Mouse (Mus musculus): ENCODE results near the gene Pde4b. TPM values are rescaled to one million over a fixed set of nuclear protein-coding genes. Genes with fewer than 3 reads are reported as not detected.

Gene Pde4b
- polyA plus RNA-seq, 1 experiment from 2014 or later: 23.8 TPM

DNA sequence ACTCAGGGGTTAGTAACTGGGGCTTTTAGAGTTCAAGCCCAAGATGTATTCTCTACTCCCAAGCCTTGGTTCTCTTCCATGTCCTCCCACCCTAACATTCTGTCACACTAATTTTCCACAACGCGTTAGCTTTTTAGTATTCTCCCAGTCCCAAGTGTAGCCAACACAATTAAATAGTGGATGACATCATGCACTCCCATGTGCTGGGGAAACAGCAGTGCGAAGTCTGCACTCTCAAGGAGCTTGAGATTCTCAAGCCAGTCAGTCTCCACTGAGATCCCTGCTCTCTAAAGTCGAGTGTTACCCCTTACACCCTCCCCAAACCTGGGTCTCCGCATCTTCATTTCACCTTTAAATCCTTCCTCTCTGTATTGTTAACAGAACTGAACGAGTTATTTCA, 434.1 kb downstream of the Pde4b start:
- no peaks in the 10 kb centered on the region for H3K27me3 ChIP-seq
- no peaks in the 10 kb centered on the region for H3K36me3 ChIP-seq
- no peaks in the 10 kb centered on the region for H3K9me3 ChIP-seq
- WGBS: 72% methylated on average over 6 of the region's 6 CpGs
- no peak overlapping the region for H3K27ac ChIP-seq
- H3K9ac ChIP-seq (replicated peaks): no peak overlapping the region
- no peak for ATAC-seq
- no peak overlapping the region for H3K4me2 ChIP-seq (replicated peaks)
- no peaks in the 10 kb centered on the region for H3K4me1 ChIP-seq (replicated peaks)
- H3K4me3 ChIP-seq (replicated peaks): no peak overlapping the region

GRCm38 (mm10) chr4:102527361-102527760, 440.0 kb downstream of the Pde4b start:
- H3K36me3 ChIP-seq: no peaks in the 10 kb centered on the region
- H3K9me3 ChIP-seq: no peaks in the 10 kb centered on the region
- H3K27me3 ChIP-seq: no peaks in the 10 kb centered on the region
- no peak overlapping the region for H3K9ac ChIP-seq (replicated peaks)
- ATAC-seq: no peak
- 85% methylated on average over 7 of the region's 7 CpGs for WGBS
- no peak overlapping the region for H3K27ac ChIP-seq
- no peak overlapping the region for H3K4me2 ChIP-seq (replicated peaks)
- H3K4me3 ChIP-seq (replicated peaks): no peak overlapping the region
- H3K4me1 ChIP-seq (replicated peaks): peaks cover 11% of the 10 kb centered on the region

- Histone ChIP-seq H3K9ac (replicated peaks) (no peak overlapping the region), H3K36me3 (no peaks in the 10 kb centered on the region), H3K27ac (no peak overlapping the region), H3K27me3 (no peaks in the 10 kb centered on the region), H3K4me1 (replicated peaks) (peaks cover 26% of the 10 kb centered on the region), H3K4me3 (replicated peaks) (no peak overlapping the region), H3K4me2 (replicated peaks) (no peak overlapping the region), H3K9me3 (no peaks in the 10 kb centered on the region)
- 93% methylated on average over 4 of the region's 4 CpGs for WGBS
- ATAC-seq: no peak
Measured at GRCm38 (mm10) chr4:102530797-102531196, 443.5 kb downstream of the Pde4b start.

GRCm38 (mm10) chr4:102531729-102532128, 444.4 kb downstream of the Pde4b start:
- WGBS: 76% methylated on average over 4 of the region's 4 CpGs
- peaks cover 26% of the 10 kb centered on the region for H3K4me1 ChIP-seq (replicated peaks)
- no peak overlapping the region for H3K27ac ChIP-seq
- no peaks in the 10 kb centered on the region for H3K9me3 ChIP-seq
- no peaks in the 10 kb centered on the region for H3K27me3 ChIP-seq
- no peaks in the 10 kb centered on the region for H3K36me3 ChIP-seq
- H3K9ac ChIP-seq (replicated peaks): no peak overlapping the region
- H3K4me2 ChIP-seq (replicated peaks): no peak overlapping the region
- no peak for ATAC-seq
- H3K4me3 ChIP-seq (replicated peaks): no peak overlapping the region

- H3K9me3 ChIP-seq: no peaks in the 10 kb centered on the region
- H3K4me1 ChIP-seq (replicated peaks): peaks cover 21% of the 10 kb centered on the region
- H3K4me2 ChIP-seq (replicated peaks): no peak overlapping the region
- peak overlapping the region; percentile 64; the same call in 1 of the 2 replicates for H3K27ac ChIP-seq
- H3K27me3 ChIP-seq: no peaks in the 10 kb centered on the region
- no peak overlapping the region for H3K9ac ChIP-seq (replicated peaks)
- no peak overlapping the region for H3K4me3 ChIP-seq (replicated peaks)
- no peaks in the 10 kb centered on the region for H3K36me3 ChIP-seq
- ATAC-seq: peak; percentile 20; the same call in 1 of the 2 replicates
- WGBS: 52% methylated on average over 8 of the region's 8 CpGs
Measured at GRCm38 (mm10) chr4:102533183-102534048, 446.1 kb downstream of the Pde4b start.

GRCm38 (mm10) chr4:102534049-102534730, 446.8 kb downstream of the Pde4b start:
- no peak overlapping the region for H3K4me2 ChIP-seq (replicated peaks)
- no peaks in the 10 kb centered on the region for H3K27me3 ChIP-seq
- WGBS: 25% methylated on average over 5 of the region's 5 CpGs

GRCm38 (mm10) chr4:102535886-102536285, 448.5 kb downstream of the Pde4b start:
- Histone ChIP-seq H3K9me3 (no peaks in the 10 kb centered on the region), H3K4me3 (replicated peaks) (no peak overlapping the region), H3K27me3 (no peaks in the 10 kb centered on the region), H3K27ac (no peak overlapping the region), H3K4me2 (replicated peaks) (no peak overlapping the region), H3K36me3 (no peaks in the 10 kb centered on the region), H3K4me1 (replicated peaks) (peaks cover 15% of the 10 kb centered on the region), H3K9ac (replicated peaks) (no peak overlapping the region)
- WGBS: 86% methylated on average over 3 of the region's 3 CpGs
- no peak for ATAC-seq

More at GRCm38 (mm10) chr4:102534049-102534730, 446.8 kb downstream of the Pde4b start:
- H3K9me3 ChIP-seq: no peaks in the 10 kb centered on the region
- H3K4me3 ChIP-seq (replicated peaks): no peak overlapping the region
- H3K9ac ChIP-seq (replicated peaks): no peak overlapping the region
- peak; percentile 85 for ATAC-seq
- H3K27ac ChIP-seq: peak overlapping the region; percentile 64
- H3K4me1 ChIP-seq (replicated peaks): peaks cover 16% of the 10 kb centered on the region
- no peaks in the 10 kb centered on the region for H3K36me3 ChIP-seq

DNA sequence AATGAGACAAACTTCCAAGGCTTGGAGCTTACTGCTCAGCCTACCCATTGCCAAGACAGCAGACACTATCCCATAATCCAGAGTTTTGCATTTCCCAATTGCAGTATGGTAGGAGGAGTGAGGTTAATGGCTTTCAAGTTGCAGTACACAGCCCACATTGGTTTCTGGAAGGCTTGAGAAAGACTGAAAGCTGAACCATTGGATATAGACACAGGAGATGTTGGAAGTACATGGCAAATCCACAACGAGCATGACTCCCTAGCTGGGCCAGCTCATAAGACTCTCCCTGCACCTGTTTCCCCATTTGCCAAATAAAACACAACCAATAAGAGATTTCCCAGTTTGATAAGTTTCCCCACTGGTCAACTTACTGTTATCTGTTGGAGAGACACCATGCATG, 450.9 kb downstream of the Pde4b start:
- Histone ChIP-seq H3K27me3 (no peaks in the 10 kb centered on the region), H3K9me3 (no peaks in the 10 kb centered on the region), H3K36me3 (no peaks in the 10 kb centered on the region), H3K4me3 (replicated peaks) (no peak overlapping the region), H3K4me1 (replicated peaks) (peaks cover 15% of the 10 kb centered on the region), H3K9ac (replicated peaks) (no peak overlapping the region), H3K27ac (no peak overlapping the region), H3K4me2 (replicated peaks) (no peak overlapping the region)
- WGBS: 81% methylated on average over 1 of the region's 1 CpGs
- no peak for ATAC-seq

- no peak overlapping the region for H3K9ac ChIP-seq (replicated peaks)
Measured at GRCm38 (mm10) chr4:102538793-102539192, 451.4 kb downstream of the Pde4b start.

GRCm38 (mm10) chr4:102539598-102540180, 452.3 kb downstream of the Pde4b start:
- peaks cover 2% of the 10 kb centered on the region for H3K4me1 ChIP-seq (replicated peaks)
- H3K9me3 ChIP-seq: no peaks in the 10 kb centered on the region
- ATAC-seq: no peak
- no peak overlapping the region for H3K4me3 ChIP-seq (replicated peaks)
- no peak overlapping the region for H3K9ac ChIP-seq (replicated peaks)
- H3K36me3 ChIP-seq: no peaks in the 10 kb centered on the region
- H3K27ac ChIP-seq: no peak overlapping the region
- no peaks in the 10 kb centered on the region for H3K27me3 ChIP-seq
- 91% methylated on average over 5 of the region's 5 CpGs for WGBS
- H3K4me2 ChIP-seq (replicated peaks): no peak overlapping the region

More at GRCm38 (mm10) chr4:102538793-102539192, 451.4 kb downstream of the Pde4b start:
- Histone ChIP-seq H3K27ac (no peak overlapping the region), H3K36me3 (no peaks in the 10 kb centered on the region), H3K4me3 (replicated peaks) (no peak overlapping the region), H3K27me3 (no peaks in the 10 kb centered on the region), H3K4me2 (replicated peaks) (no peak overlapping the region), H3K4me1 (replicated peaks) (peaks cover 11% of the 10 kb centered on the region), H3K9me3 (no peaks in the 10 kb centered on the region)
- ATAC-seq: no peak
- 70% methylated on average over 2 of the region's 2 CpGs for WGBS

GRCm38 (mm10) chr4:102542976-102543375, 455.6 kb downstream of the Pde4b start:
- no peaks in the 10 kb centered on the region for H3K9me3 ChIP-seq
- WGBS: 97% methylated on average over 3 of the region's 3 CpGs

GRCm38 (mm10) chr4:102545226-102545625, 457.9 kb downstream of the Pde4b start:
- Histone ChIP-seq H3K27ac (no peak overlapping the region), H3K4me2 (replicated peaks) (no peak overlapping the region), H3K9ac (replicated peaks) (no peak overlapping the region), H3K4me1 (replicated peaks) (no peaks in the 10 kb centered on the region), H3K4me3 (replicated peaks) (no peak overlapping the region), H3K9me3 (no peaks in the 10 kb centered on the region), H3K36me3 (no peaks in the 10 kb centered on the region), H3K27me3 (no peaks in the 10 kb centered on the region)
- WGBS: 90% methylated on average over 4 of the region's 4 CpGs
- no peak for ATAC-seq

More at GRCm38 (mm10) chr4:102542976-102543375, 455.6 kb downstream of the Pde4b start:
- H3K9ac ChIP-seq (replicated peaks): no peak overlapping the region
- H3K4me1 ChIP-seq (replicated peaks): no peaks in the 10 kb centered on the region
- ATAC-seq: no peak
- no peak overlapping the region for H3K27ac ChIP-seq
- no peaks in the 10 kb centered on the region for H3K36me3 ChIP-seq
- H3K4me2 ChIP-seq (replicated peaks): no peak overlapping the region
- H3K27me3 ChIP-seq: no peaks in the 10 kb centered on the region
- H3K4me3 ChIP-seq (replicated peaks): no peak overlapping the region

All from midbrain, embryonic 13.5 days (tissue).